Comparison of ENCODE assay signal across 12 mouse cellular contexts in genomic region chr1:72301845-72302244, GRCm38 (mm10).
"Had no signal": no experiment of that assay in that cellular context is flagged by ENCODE, and none has a peak within 500 bp of the region (broad histone marks: within the 10 kb centered on the region; RNA-seq: fewer than 3 reads in every experiment).

No protein-coding gene starts in this region.

- H3K9ac ChIP-seq: kidney, embryonic 15.5 days; liver, embryonic 12.5 days; lung, embryonic 14.5 days; midbrain, embryonic 12.5 days had no signal

- H3K27ac ChIP-seq: kidney, embryonic 15.5 days; left cerebral cortex, adult 2 months; limb, embryonic 10.5 days; liver, embryonic 12.5 days; midbrain, embryonic 12.5 days had no signal

- DNase-seq: kidney, postnatal 14 days; lung, embryonic 14.5 days; lung, postnatal 10 days; lung, postnatal 4 days; thymus, adult 18-20 months; thymus, postnatal 36 days had no signal

- H3K9me3 ChIP-seq: kidney, embryonic 15.5 days; limb, embryonic 10.5 days; liver, embryonic 12.5 days; midbrain, embryonic 12.5 days had no signal

- H3K36me3 ChIP-seq: kidney, embryonic 15.5 days; limb, embryonic 10.5 days; liver, embryonic 12.5 days had no signal

- H3K27me3 ChIP-seq: kidney, embryonic 15.5 days; liver, embryonic 12.5 days; midbrain, embryonic 12.5 days had no signal

- ATAC-seq: liver, embryonic 12.5 days had no signal

- H3K4me1 ChIP-seq: limb, embryonic 10.5 days had no signal

- H3K4me2 ChIP-seq: kidney, embryonic 15.5 days; liver, embryonic 12.5 days; lung, embryonic 14.5 days; midbrain, embryonic 12.5 days had no signal

- H3K4me3 ChIP-seq: kidney, embryonic 15.5 days; left cerebral cortex, adult 2 months; limb, embryonic 10.5 days; liver, embryonic 12.5 days; megakaryocyte, embryonic 14.5 days; midbrain, embryonic 12.5 days had no signal
